Mouse (Mus musculus) 3T3-L1 (cell line): ENCODE measurements at regions not wholly inside any gene's neighbourhood (a gene's known extent, or its start where the extent isn't known, plus 50 kb on each side); places are given as distances from the start of the nearest gene placed in this dataset.
"Not testable (repeated sequence)": the region's sequence is repeated elsewhere in the genome, so short reads cannot be mapped to it uniquely, and the experiment has no call there.

ENCODE experiments used
- DNase-seq: peaks from one replicate; pipeline ENCODE4 v3.0.0-alpha.2; 2015; ENCODE audit warnings: low read depth, low spot score

- DNase-seq, result no peak
Observed at GRCm38 (mm10) chr2:64451614-64452317, 353.9 kb upstream of the Fign start.

GRCm38 (mm10) chr2:64443171-64443570, 345.3 kb upstream of the Fign start:
- DNase-seq, result no peak

GRCm38 (mm10) chr2:64440961-64441360, 343.1 kb upstream of the Fign start:
- DNase-seq, result no peak

GRCm38 (mm10) chr2:64417129-64417528, 319.3 kb upstream of the Fign start:
- not testable (repeated sequence) for DNase-seq

- DNase-seq, result peak; percentile 46
Observed at GRCm38 (mm10) chr2:64413846-64414245, 316.0 kb upstream of the Fign start.

GRCm38 (mm10) chr2:64413263-64413662, 315.4 kb upstream of the Fign start:
- peak; percentile 27 for DNase-seq

GRCm38 (mm10) chr2:64395946-64396345, 298.1 kb upstream of the Fign start:
- no peak for DNase-seq

GRCm38 (mm10) chr2:64394619-64395294, 296.9 kb upstream of the Fign start:
- no peak for DNase-seq

- DNase-seq, result no peak
Observed at GRCm38 (mm10) chr2:64394199-64394598, 296.4 kb upstream of the Fign start.

GRCm38 (mm10) chr2:64369791-64370190, 272.0 kb upstream of the Fign start:
- DNase-seq, result no peak

GRCm38 (mm10) chr2:64367188-64367587, 269.4 kb upstream of the Fign start:
- no peak for DNase-seq

- no peak for DNase-seq
Observed at GRCm38 (mm10) chr2:64366528-64366927, 268.7 kb upstream of the Fign start.

GRCm38 (mm10) chr2:64356286-64356685, 258.4 kb upstream of the Fign start:
- DNase-seq, result no peak

- no peak for DNase-seq
Observed at GRCm38 (mm10) chr2:64325499-64325898, 227.7 kb upstream of the Fign start.
